Mouse (Mus musculus) thymus, adult 2 months (tissue): ENCODE measurements around the gene Ndufaf2. TPM values are rescaled to one million over a fixed set of nuclear protein-coding genes. Genes with fewer than 3 reads are reported as not detected.

ENCODE experiments used
- DNase-seq: peaks from one replicate; pipeline ENCODE4 v3.0.0; 2021
- H3K27ac ChIP-seq: fragments of 200-500 bp; 2 replicates; pipeline ENCODE4 v1.5.1; 2012; ENCODE audit warnings: low read length, control low read depth; ENCODE audit not compliant: control insufficient read depth, insufficient read depth
- H3K27me3 ChIP-seq: fragments of 200-500 bp; 2 replicates; pipeline ENCODE4 v1.6.1; 2012; ENCODE audit warnings: mild to moderate bottlenecking, low read length, moderate library complexity, mixed read lengths; ENCODE audit not compliant: control insufficient read depth, insufficient read depth
- H3K36me3 ChIP-seq: fragments of 200-500 bp; 2 replicates; pipeline ENCODE4 v1.6.1; 2012; ENCODE audit warnings: mild to moderate bottlenecking, low read length, moderate library complexity; ENCODE audit not compliant: control insufficient read depth, insufficient read depth
- H3K4me1 ChIP-seq: fragments of 200-500 bp; replicated peaks from 2 replicates; pipeline ENCODE4 v1.6.1; 2012; ENCODE audit warnings: low read length; ENCODE audit not compliant: control insufficient read depth, insufficient read depth
- H3K4me3 ChIP-seq: fragments of 200-500 bp; 2 replicates; pipeline ENCODE4 v1.5.1; 2012; ENCODE audit warnings: mild to moderate bottlenecking, low read length, control low read depth, moderate library complexity; ENCODE audit not compliant: control insufficient read depth, insufficient read depth
- CTCF ChIP-seq: fragments of 200-500 bp; IDR thresholded peaks from 2 replicates; pipeline ENCODE4 v1.5.1; 2012; ENCODE audit warnings: mild to moderate bottlenecking, control low read depth, low read length, moderate library complexity, borderline replicate concordance; ENCODE audit not compliant: control insufficient read depth, poor library complexity, insufficient read depth; ENCODE audit errors: extremely low read depth
- POLR2A ChIP-seq: fragments of 200-500 bp; IDR thresholded peaks from 2 replicates; pipeline ENCODE4 v1.6.1; 2012; ENCODE audit warnings: mild to moderate bottlenecking, low read length, control low read depth, moderate library complexity; ENCODE audit not compliant: control insufficient read depth, poor library complexity, insufficient read depth; ENCODE audit errors: extremely low read depth
- WGBS: fragments of 180-500 bp; shearing (Covaris S2); methylation state at CpG from one replicate; pipeline ENCODE4 v1.1.7; 2018; 5-methylcytosine and 5-hydroxymethylcytosine counted together
- polyA plus RNA-seq: library from polyadenylated mRNA; depleted of rRNA; stranded (reverse); fragments of >200 nt; gene quantifications from 2 replicates; pipeline ENCODE4 v1.2.3, GENCODE M21; 2012

Ndufaf2 gene
- polyA plus RNA-seq, 1 experiment: 5.0 TPM

- H3K27ac ChIP-seq: no peak overlapping the region
- no peaks in the 10 kb centered on the region for H3K27me3 ChIP-seq
- 84% methylated on average over 7 of the region's 7 CpGs for WGBS
- H3K36me3 ChIP-seq: no peaks in the 10 kb centered on the region
- no peak overlapping the region for H3K4me3 ChIP-seq
- DNase-seq: no peak
- H3K4me1 ChIP-seq: 0 out of 2 replicates have a peak, but pooled peaks cover 2% of the 10 kb centered on the region
- no peak for TF ChIP-seq POLR2A
- no peak for TF ChIP-seq CTCF
Measured at GRCm38 (mm10) chr13:108096446-108096845, 62.0 kb downstream of the Ndufaf2 start.

GRCm38 (mm10) chr13:108095617-108096016 lies 62.8 kb downstream of the Ndufaf2 start:
- no peak overlapping the region for H3K4me3 ChIP-seq
- 0 out of 2 replicates have a peak, but pooled peaks cover 2% of the 10 kb centered on the region for H3K4me1 ChIP-seq
- no peaks in the 10 kb centered on the region for H3K27me3 ChIP-seq
- DNase-seq: no peak
- H3K27ac ChIP-seq: no peak overlapping the region
- TF ChIP-seq POLR2A (no peak), CTCF (no peak)
- no peaks in the 10 kb centered on the region for H3K36me3 ChIP-seq
- 95% methylated on average over 7 of the region's 7 CpGs for WGBS

GRCm38 (mm10) chr13:108094681-108095080 lies 63.7 kb downstream of the Ndufaf2 start:
- no peak for TF ChIP-seq POLR2A
- TF ChIP-seq CTCF: no peak
- no peak for DNase-seq
- 97% methylated on average over 5 of the region's 5 CpGs for WGBS
- Histone ChIP-seq H3K27ac (no peak overlapping the region), H3K4me3 (no peak overlapping the region), H3K4me1 (0 out of 2 replicates have a peak, but pooled peaks cover 2% of the 10 kb centered on the region), H3K27me3 (no peaks in the 10 kb centered on the region), H3K36me3 (no peaks in the 10 kb centered on the region)

GRCm38 (mm10) chr13:108092290-108092689 lies 66.1 kb downstream of the Ndufaf2 start:
- Histone ChIP-seq H3K4me1 (peaks cover 2% of the 10 kb centered on the region; the same call in 1 of the 2 replicates), H3K36me3 (no peaks in the 10 kb centered on the region), H3K27ac (no peak overlapping the region), H3K27me3 (no peaks in the 10 kb centered on the region), H3K4me3 (no peak overlapping the region)
- TF ChIP-seq CTCF: no peak
- TF ChIP-seq POLR2A: no peak
- 51% methylated on average over 7 of the region's 7 CpGs for WGBS
- DNase-seq: no peak

DNA sequence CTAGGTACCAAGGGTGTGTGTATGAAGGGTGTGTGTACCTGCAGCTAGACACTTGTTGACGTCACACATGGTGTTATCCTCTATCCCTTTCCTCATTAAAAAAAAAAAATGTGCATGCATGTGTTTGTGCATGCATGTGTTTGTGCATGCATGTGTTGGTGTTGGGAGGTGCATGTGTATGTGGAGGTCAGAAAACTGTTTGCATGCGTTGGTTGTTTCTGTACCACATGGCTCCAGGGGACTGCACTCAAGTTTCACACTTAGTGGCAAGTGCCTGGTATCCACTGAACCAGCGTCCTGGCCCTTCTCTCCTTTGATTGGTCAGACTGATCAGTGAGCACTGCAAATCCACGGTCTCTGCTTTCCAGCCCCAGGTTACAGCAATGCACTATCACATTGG lies 71.7 kb downstream of the Ndufaf2 start:
- 93% methylated on average over 4 of the region's 4 CpGs for WGBS
- no peaks in the 10 kb centered on the region for H3K36me3 ChIP-seq

GRCm38 (mm10) chr13:108086036-108086435 lies 72.4 kb downstream of the Ndufaf2 start:
- Histone ChIP-seq H3K4me1 (no peaks in the 10 kb centered on the region; the same call in 1 of the 2 replicates), H3K27ac (no peak overlapping the region), H3K36me3 (no peaks in the 10 kb centered on the region), H3K4me3 (no peak overlapping the region), H3K27me3 (no peaks in the 10 kb centered on the region)
- WGBS: 98% methylated on average over 5 of the region's 5 CpGs
- TF ChIP-seq POLR2A (no peak), CTCF (no peak)
- no peak for DNase-seq

More for the DNA sequence above, 71.7 kb downstream of the Ndufaf2 start:
- no peaks in the 10 kb centered on the region; the same call in 1 of the 2 replicates for H3K4me1 ChIP-seq
- H3K27me3 ChIP-seq: no peaks in the 10 kb centered on the region
- no peak overlapping the region for H3K27ac ChIP-seq
- H3K4me3 ChIP-seq: no peak overlapping the region
- TF ChIP-seq POLR2A (no peak), CTCF (no peak)
- DNase-seq: no peak

DNA sequence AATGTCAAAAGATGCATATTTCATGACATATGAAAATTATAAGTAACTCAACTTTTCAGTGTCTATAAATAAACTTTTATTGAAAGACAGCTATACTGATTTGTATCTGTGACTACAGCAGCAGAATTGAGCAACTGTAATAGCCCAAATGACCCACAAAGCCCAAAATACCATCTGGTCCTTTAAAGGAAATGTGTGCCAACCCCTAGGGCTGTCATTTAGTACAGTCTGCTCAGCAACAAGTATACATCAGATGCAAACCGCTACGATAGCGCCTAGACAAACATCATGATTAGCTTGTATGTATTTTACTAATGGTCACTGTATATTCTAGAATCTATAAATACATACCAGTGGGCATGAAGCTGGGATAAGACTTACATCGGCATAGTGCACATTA lies 74.3 kb downstream of the Ndufaf2 start:
- Histone ChIP-seq H3K4me3 (no peak overlapping the region), H3K27me3 (no peaks in the 10 kb centered on the region), H3K27ac (no peak overlapping the region), H3K36me3 (no peaks in the 10 kb centered on the region), H3K4me1 (no peaks in the 10 kb centered on the region; the same call in 1 of the 2 replicates)
- 99% methylated on average over 4 of the region's 4 CpGs for whole genome bisulfite sequencing
- no peak for TF ChIP-seq CTCF
- TF ChIP-seq POLR2A: no peak
- DNase-seq: no peak
